Comparison of ENCODE assay signal across 8 mouse cellular contexts in genomic region chr9:57157499-57157898, GRCm38 (mm10). TPM values are rescaled to one million over a fixed set of nuclear protein-coding genes. Genes with fewer than 3 reads are reported as not detected.
DNase-seq lines count a peak whose midpoint lies in the region; ATAC-seq lines count a peak whose summit lies in the region.

No protein-coding gene starts in this region.

- H3K9ac ChIP-seq in kidney, embryonic 15.5 days = peak overlapping the region; percentile 76
- peak overlapping the region; percentile 86 for H3K9ac ChIP-seq in hindbrain, embryonic 13.5 days
- H3K9ac ChIP-seq in midbrain, embryonic 16.5 days (ENCODE audit: low read depth, low read length) = peak overlapping the region; percentile 90

- H3K27me3 ChIP-seq in kidney, embryonic 15.5 days = no peaks in the 10 kb centered on the region
- H3K27me3 ChIP-seq in hindbrain, embryonic 13.5 days = peaks cover 16% of the 10 kb centered on the region
- H3K27me3 ChIP-seq in midbrain, embryonic 16.5 days (ENCODE audit: control insufficient read depth, insufficient read depth, low read depth, low read length) = no peaks in the 10 kb centered on the region

- H3K4me2 ChIP-seq in kidney, embryonic 15.5 days = peak overlapping the region; percentile 93
- H3K4me2 ChIP-seq in hindbrain, embryonic 13.5 days = peak overlapping the region; percentile 94
- peak overlapping the region; percentile 96 for H3K4me2 ChIP-seq in midbrain, embryonic 16.5 days (ENCODE audit: low read length)

- DNase-seq in kidney, postnatal 25 days = no peak
- DNase-seq in R1 (ENCODE audit: low read depth, low spot score) = peak; percentile 27
- DNase-seq in urinary bladder, postnatal 4 days (ENCODE audit: low spot score in 2 of 2) = no peak
- DNase-seq in ovary, postnatal 14 days (ENCODE audit: low spot score) = no peak
- no peak for DNase-seq in adrenal gland, postnatal 10 days

- H3K36me3 ChIP-seq in kidney, embryonic 15.5 days = peaks cover 15% of the 10 kb centered on the region
- peaks cover 19% of the 10 kb centered on the region for H3K36me3 ChIP-seq in hindbrain, embryonic 13.5 days
- H3K36me3 ChIP-seq in midbrain, embryonic 16.5 days (ENCODE audit: control insufficient read depth, insufficient read depth, low read length) = peaks cover 10% of the 10 kb centered on the region; the same call in 1 of the 2 replicates

- no peak overlapping the region for H3K27ac ChIP-seq in kidney, embryonic 15.5 days
- H3K27ac ChIP-seq in hindbrain, embryonic 13.5 days = peak overlapping the region; percentile 84
- peak overlapping the region; percentile 84 for H3K27ac ChIP-seq in midbrain, embryonic 16.5 days (ENCODE audit: low read length)

- H3K4me3 ChIP-seq in kidney, embryonic 15.5 days (replicated peaks) = peak overlapping the region; percentile 89
- H3K4me3 ChIP-seq in hindbrain, embryonic 13.5 days = peak overlapping the region; percentile 85
- H3K4me3 ChIP-seq in midbrain, embryonic 16.5 days (ENCODE audit: low read depth, low read length) = peak overlapping the region; percentile 84

- H3K4me1 ChIP-seq in kidney, embryonic 15.5 days = peaks cover 14% of the 10 kb centered on the region
- peaks cover 22% of the 10 kb centered on the region for H3K4me1 ChIP-seq in hindbrain, embryonic 13.5 days (replicated peaks)
- peaks cover 17% of the 10 kb centered on the region for H3K4me1 ChIP-seq in midbrain, embryonic 16.5 days (ENCODE audit: control insufficient read depth, insufficient read depth, low read length)

- ATAC-seq in kidney, embryonic 15.5 days (replicated peaks; ENCODE audit: low FRiP score) = no peak
- ATAC-seq in hindbrain, embryonic 13.5 days (ENCODE audit: low FRiP score) = no peak
- 0 out of 2 replicates have a peak, but pooled peaks have one; percentile 11 for ATAC-seq in midbrain, embryonic 16.5 days

- H3K9me3 ChIP-seq in kidney, embryonic 15.5 days (replicated peaks) = no peaks in the 10 kb centered on the region
- no peaks in the 10 kb centered on the region for H3K9me3 ChIP-seq in hindbrain, embryonic 13.5 days
- H3K9me3 ChIP-seq in midbrain, embryonic 16.5 days (replicated peaks; ENCODE audit: control insufficient read depth, low read length, poor library complexity, severe bottlenecking) = no peaks in the 10 kb centered on the region

- 33% methylated on average over 13 of the region's 13 CpGs for WGBS in kidney, embryonic 15.5 days
- 35% methylated on average over 13 of the region's 13 CpGs for WGBS in hindbrain, embryonic 13.5 days
- WGBS in midbrain, embryonic 16.5 days = 28% methylated on average over 13 of the region's 13 CpGs

RNA-seq across cellular contexts. Expression of gene Commd4, which starts 0.6 kb away (rescaled TPM):
- polyA plus RNA-seq in kidney, embryonic 15.5 days (2015; fragmentation: Nextera tagmentation; extraction: Ambion mirVana) = 104 and 105 TPM in 2 replicates
- 163 and 171 TPM in 2 replicates for polyA plus RNA-seq in hindbrain, embryonic 13.5 days (2015; fragmentation: Nextera tagmentation; extraction: Ambion mirVana)
- 191 and 202 TPM in 2 replicates for polyA plus RNA-seq in midbrain, embryonic 16.5 days (2015; fragmentation: Nextera tagmentation; extraction: Ambion mirVana)
- total RNA-seq in adrenal gland, postnatal 10 days (2021) = 10 to 100 TPM; 48.8 to 57.6 TPM

RNA-seq across cellular contexts. Expression of gene Neil1, which starts 9.4 kb away (rescaled TPM):
- polyA plus RNA-seq in kidney, embryonic 15.5 days (2015; fragmentation: Nextera tagmentation; extraction: Ambion mirVana) = 8.3 and 9.7 TPM in 2 replicates
- 9.1 and 11.0 TPM in 2 replicates for polyA plus RNA-seq in hindbrain, embryonic 13.5 days (2015; fragmentation: Nextera tagmentation; extraction: Ambion mirVana)
- 8.2 and 8.6 TPM in 2 replicates for polyA plus RNA-seq in midbrain, embryonic 16.5 days (2015; fragmentation: Nextera tagmentation; extraction: Ambion mirVana)
- 10 to 100 TPM; 11.4 to 13.1 TPM for total RNA-seq in adrenal gland, postnatal 10 days (2021)

RNA-seq across cellular contexts. Expression of gene Man2c1, which starts 27.0 kb away (rescaled TPM):
- polyA plus RNA-seq in kidney, embryonic 15.5 days (2015; fragmentation: Nextera tagmentation; extraction: Ambion mirVana) = 80.8 and 95.2 TPM in 2 replicates
- 66.7 and 82.1 TPM in 2 replicates for polyA plus RNA-seq in hindbrain, embryonic 13.5 days (2015; fragmentation: Nextera tagmentation; extraction: Ambion mirVana)
- 94.0 TPM in 2 replicates for polyA plus RNA-seq in midbrain, embryonic 16.5 days (2015; fragmentation: Nextera tagmentation; extraction: Ambion mirVana)
- total RNA-seq in adrenal gland, postnatal 10 days (2021) = 100 to 1,000 TPM in 1 of 2 experiments, 10 to 100 TPM in 1; 84.2 to 121 TPM
